Mouse (Mus musculus): ENCODE results near the gene Zbtb12.
A peak's percentile ranks its signal among the peaks of the same experiment; 100 is the strongest.

The Zbtb12 gene

DNA sequence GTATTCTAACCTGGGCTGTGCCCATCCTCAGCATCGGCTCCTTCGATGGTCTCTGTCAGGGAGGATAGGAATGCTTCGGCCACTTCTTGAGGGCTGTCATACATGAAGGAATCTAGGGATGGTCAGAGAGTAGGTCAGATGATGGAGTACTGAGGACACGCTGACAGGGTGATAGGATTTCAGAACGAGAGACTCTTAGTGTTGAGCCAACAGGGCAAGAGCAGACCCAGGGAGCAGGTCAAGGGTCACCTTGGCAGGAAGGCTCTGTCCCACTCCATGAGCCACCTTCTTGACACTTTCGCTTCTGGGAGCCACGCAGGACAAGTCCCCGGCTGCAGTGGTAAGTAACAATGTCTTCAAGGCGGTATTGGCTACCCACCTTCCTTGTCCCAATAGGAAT, 18.8 kb upstream of the Zbtb12 start:
- no peak overlapping the region for H3K4me3 ChIP-seq (replicated peaks; ENCODE audit: low read length)
- peaks cover 14% of the 10 kb centered on the region for H3K4me1 ChIP-seq (replicated peaks; ENCODE audit: low read depth, low read length)
- peaks cover 17% of the 10 kb centered on the region for H3K27me3 ChIP-seq (ENCODE audit: insufficient read depth, low read length)
- H3K9me3 ChIP-seq (ENCODE audit: low read length): no peaks in the 10 kb centered on the region
- TF ChIP-seq CTCF (conservative IDR thresholded peaks at IDR 0.05; ENCODE audit: low read length) (no peak), POU5F1 (IDR thresholded peaks at IDR 0.05; ENCODE audit: borderline replicate concordance, low read length) (no peak), NANOG (IDR thresholded peaks at IDR 0.05; ENCODE audit: borderline replicate concordance, low read length) (no peak)
- H3K36me3 ChIP-seq (ENCODE audit: insufficient read depth, low read length): peaks cover 40% of the 10 kb centered on the region

DNA sequence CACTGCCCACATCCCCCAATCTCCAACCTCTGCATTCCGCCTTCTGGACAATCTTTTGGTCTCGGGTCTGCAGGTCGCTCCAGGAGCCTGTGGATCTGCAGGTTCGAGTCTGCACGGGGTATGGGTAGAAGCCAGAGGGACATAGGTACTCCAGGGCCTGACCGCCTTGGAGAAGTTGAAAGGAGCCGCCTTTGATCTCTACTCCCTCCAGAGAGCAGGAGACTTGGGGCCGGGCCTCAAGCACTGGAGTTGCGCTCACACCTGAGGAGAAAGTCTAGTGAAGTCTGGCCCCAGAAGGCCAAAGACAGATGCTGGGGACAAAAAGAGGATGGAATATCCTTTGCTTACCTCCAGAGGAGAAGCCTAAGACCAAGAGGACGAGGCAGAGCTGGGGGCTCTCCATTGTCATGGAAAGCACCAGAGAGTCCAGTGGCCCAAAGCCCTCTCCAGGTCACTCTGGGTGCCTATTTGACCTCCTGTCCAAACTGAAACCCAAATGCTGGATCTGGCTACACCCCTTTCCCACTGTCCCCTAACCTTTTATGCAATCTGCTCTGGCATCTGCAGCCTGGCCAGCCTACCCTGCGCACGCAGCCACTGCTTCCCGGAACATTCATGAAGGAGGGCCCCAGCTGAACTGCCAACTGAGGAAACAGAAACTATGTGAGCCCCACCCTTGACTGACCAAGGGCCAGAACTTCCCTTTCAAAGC, 17.4 kb upstream of the Zbtb12 start:
- peaks cover 27% of the 10 kb centered on the region for H3K36me3 ChIP-seq (ENCODE audit: insufficient read depth, low read length)
- no peak for TF ChIP-seq CTCF (conservative IDR thresholded peaks at IDR 0.05; ENCODE audit: low read length)
- no peak for TF ChIP-seq POU5F1 (IDR thresholded peaks at IDR 0.05; ENCODE audit: borderline replicate concordance, low read length)
- TF ChIP-seq NANOG (IDR thresholded peaks at IDR 0.05; ENCODE audit: borderline replicate concordance, low read length): no peak
- peaks cover 10% of the 10 kb centered on the region for H3K4me1 ChIP-seq (replicated peaks; ENCODE audit: low read depth, low read length)
- H3K9me3 ChIP-seq (ENCODE audit: low read length): no peaks in the 10 kb centered on the region
- peaks cover 17% of the 10 kb centered on the region for H3K27me3 ChIP-seq (ENCODE audit: insufficient read depth, low read length)
- H3K4me3 ChIP-seq (replicated peaks; ENCODE audit: low read length): no peak overlapping the region

DNA sequence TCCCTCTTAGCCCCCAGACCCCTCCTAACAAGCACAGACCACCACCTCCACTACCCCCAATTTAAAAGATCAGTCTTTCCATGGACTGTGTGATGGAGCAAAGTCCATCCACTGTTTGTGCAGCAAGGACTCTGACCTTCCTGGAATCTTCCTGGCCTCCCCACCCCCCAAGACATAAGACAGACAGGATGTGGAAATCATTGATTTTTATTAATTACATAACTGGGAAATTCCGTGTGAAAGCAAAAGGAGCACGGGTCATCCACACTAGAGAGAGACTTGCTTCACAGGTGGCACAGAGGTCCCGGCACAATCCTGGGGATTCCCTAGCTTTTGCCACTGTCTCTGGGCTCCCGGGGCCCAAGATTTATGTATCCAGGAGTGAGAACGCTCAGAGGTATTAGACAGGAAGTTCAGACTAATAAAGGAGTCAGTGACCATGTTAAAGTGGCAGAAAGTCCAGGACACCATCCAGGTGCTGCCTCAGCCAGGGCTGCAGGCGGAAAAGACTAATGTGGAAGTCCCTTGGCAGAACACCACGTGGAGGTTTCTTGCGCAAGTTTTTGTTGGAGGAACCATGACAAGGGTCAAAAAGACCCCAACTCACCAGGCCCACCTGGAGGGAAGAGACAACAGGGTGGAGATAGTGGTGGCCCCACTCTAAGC, 16.7 kb upstream of the Zbtb12 start, which contains the start of gene Cfb:
Cfb (minus strand) TSS at position 103 of the 666 bp plus-strand sequence.
- peaks cover 3% of the 10 kb centered on the region for H3K4me1 ChIP-seq (replicated peaks; ENCODE audit: low read depth, low read length)

DNA sequence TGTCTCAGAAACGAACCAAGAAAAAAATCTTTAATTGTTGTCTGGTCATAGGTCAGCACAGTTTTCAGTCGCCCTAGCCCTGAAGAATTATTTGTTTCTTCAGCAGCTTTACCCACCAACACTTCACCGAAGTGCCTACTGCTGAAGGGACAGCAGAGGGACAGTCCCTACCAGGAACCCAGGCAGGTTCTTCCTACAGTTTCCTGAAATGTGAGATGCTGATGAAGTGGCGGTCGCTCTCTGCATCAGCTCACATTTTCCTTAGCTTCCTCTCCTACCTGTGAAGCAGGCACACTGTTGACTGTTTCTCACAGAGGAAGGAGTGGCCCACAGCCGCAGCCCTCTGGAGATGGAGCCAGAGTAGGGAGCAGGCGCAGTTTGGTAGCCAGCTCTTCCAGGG, 13.3 kb upstream of the Zbtb12 start:
- no peaks in the 10 kb centered on the region for H3K4me1 ChIP-seq (replicated peaks; ENCODE audit: low read depth, low read length)

More for the DNA sequence above, 16.7 kb upstream of the Zbtb12 start, which contains the start of gene Cfb:
- Histone ChIP-seq H3K4me3 (replicated peaks; ENCODE audit: low read length) (no peak within 1 kb of the TSS), H3K27me3 (ENCODE audit: insufficient read depth, low read length) (peaks cover 17% of the 10 kb centered on the region), H3K9me3 (ENCODE audit: low read length) (no peaks in the 10 kb centered on the region), H3K36me3 (ENCODE audit: insufficient read depth, low read length) (peaks cover 20% of the 10 kb centered on the region)
- TF ChIP-seq NANOG (IDR thresholded peaks at IDR 0.05; ENCODE audit: borderline replicate concordance, low read length) (no peak), CTCF (conservative IDR thresholded peaks at IDR 0.05; ENCODE audit: low read length) (no peak), POU5F1 (IDR thresholded peaks at IDR 0.05; ENCODE audit: borderline replicate concordance, low read length) (no peak)

DNA sequence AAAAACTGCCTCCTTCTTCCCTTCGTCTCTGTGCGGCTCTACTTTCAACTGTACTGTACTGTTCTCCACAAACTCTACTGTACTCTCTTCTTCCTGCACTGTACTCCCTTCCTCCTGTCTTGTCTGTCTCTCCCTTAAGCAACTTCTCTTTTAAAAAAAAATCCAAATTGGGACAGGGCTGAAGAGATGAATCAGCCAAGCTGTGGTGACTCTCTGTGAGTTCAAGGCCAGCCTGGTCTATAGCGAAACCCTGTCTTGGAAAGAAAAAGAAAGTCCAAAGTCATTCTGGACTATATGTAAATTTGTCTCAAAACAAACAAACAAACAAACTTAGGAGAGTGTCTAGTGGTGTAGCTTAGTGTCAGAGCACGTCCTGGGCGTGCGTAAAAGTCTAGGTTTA, 5.0 kb upstream of the Zbtb12 start:
- Histone ChIP-seq H3K9me3 (ENCODE audit: low read length) (no peaks in the 10 kb centered on the region), H3K36me3 (ENCODE audit: insufficient read depth, low read length) (no peaks in the 10 kb centered on the region), H3K4me3 (replicated peaks; ENCODE audit: low read length) (no peak overlapping the region), H3K4me1 (replicated peaks; ENCODE audit: low read depth, low read length) (peaks cover 19% of the 10 kb centered on the region), H3K27me3 (ENCODE audit: insufficient read depth, low read length) (peaks cover 10% of the 10 kb centered on the region; the same call in 1 of the 2 replicates)
- no peak for TF ChIP-seq POU5F1 (IDR thresholded peaks at IDR 0.05; ENCODE audit: borderline replicate concordance, low read length)
- TF ChIP-seq CTCF (conservative IDR thresholded peaks at IDR 0.05; ENCODE audit: low read length): no peak

More for the DNA sequence above, 13.3 kb upstream of the Zbtb12 start:
- Histone ChIP-seq H3K36me3 (ENCODE audit: insufficient read depth, low read length) (no peaks in the 10 kb centered on the region), H3K4me3 (replicated peaks; ENCODE audit: low read length) (no peak overlapping the region), H3K9me3 (ENCODE audit: low read length) (no peaks in the 10 kb centered on the region), H3K27me3 (ENCODE audit: insufficient read depth, low read length) (peaks cover 17% of the 10 kb centered on the region)
- TF ChIP-seq NANOG (IDR thresholded peaks at IDR 0.05; ENCODE audit: borderline replicate concordance, low read length): no peak
- TF ChIP-seq POU5F1 (IDR thresholded peaks at IDR 0.05; ENCODE audit: borderline replicate concordance, low read length): no peak
- TF ChIP-seq CTCF (conservative IDR thresholded peaks at IDR 0.05; ENCODE audit: low read length): no peak

DNA sequence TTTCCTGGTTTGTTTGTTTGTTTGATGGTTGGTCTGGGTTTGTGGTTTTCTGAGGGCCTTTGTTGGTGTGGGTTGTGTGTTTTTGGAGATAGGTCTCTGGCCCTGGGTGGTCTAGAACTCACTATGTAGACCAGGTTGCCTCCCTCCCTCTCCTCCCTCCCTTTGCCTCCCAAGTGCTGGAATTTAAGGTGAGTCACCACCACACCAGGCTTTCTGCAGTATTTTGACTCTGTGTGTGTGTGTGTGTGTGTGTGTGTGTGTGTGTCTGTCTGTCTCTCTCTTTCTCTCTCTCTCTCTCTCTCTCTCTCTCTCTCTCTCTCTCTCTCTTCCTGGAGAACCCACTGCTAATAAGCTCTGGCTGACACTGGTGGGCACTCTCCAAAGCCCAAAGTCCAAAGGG, 1.9 kb downstream of the Zbtb12 start:
- Histone ChIP-seq H3K4me3 (replicated peaks; ENCODE audit: low read length) (no peak overlapping the region), H3K4me1 (replicated peaks; ENCODE audit: low read depth, low read length) (peaks cover 46% of the 10 kb centered on the region), H3K36me3 (ENCODE audit: insufficient read depth, low read length) (no peaks in the 10 kb centered on the region), H3K9me3 (ENCODE audit: low read length) (no peaks in the 10 kb centered on the region), H3K27me3 (ENCODE audit: insufficient read depth, low read length) (peaks cover 6% of the 10 kb centered on the region)
- TF ChIP-seq NANOG (IDR thresholded peaks at IDR 0.05; ENCODE audit: borderline replicate concordance, low read length) (no peak), CTCF (conservative IDR thresholded peaks at IDR 0.05; ENCODE audit: low read length) (no peak), POU5F1 (IDR thresholded peaks at IDR 0.05; ENCODE audit: borderline replicate concordance, low read length) (no peak)

DNA sequence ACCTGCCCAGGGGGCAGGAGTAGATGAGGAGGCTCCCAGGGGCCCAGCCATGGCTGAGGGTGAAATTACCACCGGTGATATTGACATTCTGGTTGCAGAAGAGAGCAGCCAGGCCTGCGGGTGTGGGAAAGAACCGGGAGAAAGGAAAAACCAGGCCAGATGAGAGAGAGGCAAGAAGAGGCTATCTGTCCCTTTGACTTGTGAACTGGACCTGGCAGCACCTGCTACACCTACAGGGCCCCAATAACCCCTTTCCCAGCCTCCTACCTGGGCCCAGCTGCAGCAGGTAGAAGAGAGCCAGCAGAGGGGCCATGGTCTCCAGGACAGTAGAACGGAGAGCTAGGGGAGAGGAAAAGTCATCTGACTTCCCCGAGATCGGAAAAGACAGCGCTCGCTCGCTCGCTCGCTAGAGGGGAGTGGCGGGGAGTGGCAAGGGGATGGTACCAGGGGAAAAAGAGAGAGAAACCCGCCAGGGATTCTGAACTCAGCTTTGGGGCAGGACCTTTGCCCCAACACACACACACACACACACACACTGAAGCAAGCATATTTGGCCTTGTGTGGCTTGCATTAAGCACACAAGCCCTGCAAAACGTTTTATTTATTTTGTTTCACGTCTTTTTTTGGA, 2.5 kb downstream of the Zbtb12 start, which contains the start of gene Gm20547:
Gm20547 (minus strand) TSS at position 360 of the 628 bp plus-strand sequence.
- no peak for TF ChIP-seq NANOG (IDR thresholded peaks at IDR 0.05; ENCODE audit: borderline replicate concordance, low read length)
- TF ChIP-seq POU5F1 (IDR thresholded peaks at IDR 0.05; ENCODE audit: borderline replicate concordance, low read length): no peak
- no peak for TF ChIP-seq CTCF (conservative IDR thresholded peaks at IDR 0.05; ENCODE audit: low read length)
- no peaks in the 10 kb centered on the region for H3K9me3 ChIP-seq (ENCODE audit: low read length)

DNA sequence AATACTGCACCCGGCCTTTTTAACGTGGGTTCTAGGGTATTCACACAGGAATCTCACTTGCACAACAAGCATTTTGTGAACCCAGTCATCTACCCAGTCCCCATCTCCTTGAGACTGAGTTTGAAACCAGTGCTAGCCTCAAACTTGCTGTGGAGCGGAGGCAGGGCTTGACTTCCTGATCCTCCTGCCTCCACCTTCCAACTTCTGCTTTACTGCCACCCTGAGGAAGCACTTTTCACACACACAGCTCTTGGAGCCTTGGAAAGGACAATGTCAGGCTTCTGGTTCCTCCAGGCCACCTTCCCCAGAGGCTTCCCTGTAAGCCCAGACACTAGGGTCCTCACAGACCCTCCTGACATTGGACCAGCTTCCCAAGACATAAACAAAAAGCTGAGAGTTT, 4.0 kb downstream of the Zbtb12 start:
- H3K27me3 ChIP-seq (ENCODE audit: insufficient read depth, low read length): peaks cover 6% of the 10 kb centered on the region
- H3K4me3 ChIP-seq (replicated peaks; ENCODE audit: low read length): no peak overlapping the region
- TF ChIP-seq CTCF (conservative IDR thresholded peaks at IDR 0.05; ENCODE audit: low read length) (no peak), POU5F1 (IDR thresholded peaks at IDR 0.05; ENCODE audit: borderline replicate concordance, low read length) (no peak), NANOG (IDR thresholded peaks at IDR 0.05; ENCODE audit: borderline replicate concordance, low read length) (no peak)
- H3K9me3 ChIP-seq (ENCODE audit: low read length): no peaks in the 10 kb centered on the region
- H3K36me3 ChIP-seq (ENCODE audit: insufficient read depth, low read length): no peaks in the 10 kb centered on the region
- peaks cover 41% of the 10 kb centered on the region for H3K4me1 ChIP-seq (replicated peaks; ENCODE audit: low read depth, low read length)

More for the DNA sequence above, 2.5 kb downstream of the Zbtb12 start, which contains the start of gene Gm20547:
- Histone ChIP-seq H3K27me3 (ENCODE audit: insufficient read depth, low read length) (peaks cover 6% of the 10 kb centered on the region), H3K4me3 (replicated peaks; ENCODE audit: low read length) (peak within 1 kb of the TSS; percentile 43), H3K4me1 (replicated peaks; ENCODE audit: low read depth, low read length) (peaks cover 46% of the 10 kb centered on the region), H3K36me3 (ENCODE audit: insufficient read depth, low read length) (no peaks in the 10 kb centered on the region)
